Comparison of ENCODE assay signal across 10 mouse cellular contexts in genomic region chr9:114046028-114046427, GRCm38 (mm10). TPM values are rescaled to one million over a fixed set of nuclear protein-coding genes. Genes with fewer than 3 reads are reported as not detected.
A peak's percentile ranks its signal among the peaks of the same experiment; 100 is the strongest.
DNase-seq lines count a peak whose midpoint lies in the region; ATAC-seq and TF ChIP-seq lines count a peak whose summit lies in the region.
"Had no signal": no experiment of that assay in that cellular context is flagged by ENCODE, and none has a peak within 500 bp of the region (broad histone marks: within the 10 kb centered on the region; RNA-seq: fewer than 3 reads in every experiment).

Gene Fbxl2, minus strand, starts transcription at chr9:114046191.

- H3K4me2 ChIP-seq in heart, postnatal 0 days (ENCODE audit: low read depth, low read length), result no peak within 1 kb of the TSS
- no peak within 1 kb of the TSS for H3K4me2 ChIP-seq in liver, embryonic 12.5 days
- H3K4me2 ChIP-seq: liver, embryonic 15.5 days had no signal

- TF ChIP-seq CTCF in heart, postnatal 0 days (IDR thresholded peaks at IDR 0.05; ENCODE audit: low read depth), result no peak
- no peak for TF ChIP-seq CTCF in ES-Bruce4 (IDR thresholded peaks at IDR 0.05; ENCODE audit: low read depth, low read length)
- no peak for TF ChIP-seq CTCF in gastrocnemius, adult 2 months (IDR thresholded peaks at IDR 0.05)

- H3K9ac ChIP-seq in heart, postnatal 0 days (replicated peaks; ENCODE audit: low read depth, low read length), result no peak within 1 kb of the TSS
- H3K9ac ChIP-seq in ES-Bruce4 (ENCODE audit: low read depth, poor library complexity, severe bottlenecking), result peak within 1 kb of the TSS; percentile 43
- no peak within 1 kb of the TSS for H3K9ac ChIP-seq in liver, embryonic 12.5 days
- H3K9ac ChIP-seq: liver, embryonic 15.5 days had no signal

- H3K27ac ChIP-seq in heart, postnatal 0 days (ENCODE audit: low read depth), result no peak within 1 kb of the TSS
- no peak within 1 kb of the TSS for H3K27ac ChIP-seq in heart, embryonic 10.5 days
- no peak within 1 kb of the TSS; the same call in 1 of the 2 replicates for H3K27ac ChIP-seq in ES-Bruce4 (ENCODE audit: insufficient read depth, low read length)
- no peak within 1 kb of the TSS for H3K27ac ChIP-seq in gastrocnemius, adult 2 months
- no peak within 1 kb of the TSS for H3K27ac ChIP-seq in liver, embryonic 12.5 days
- H3K27ac ChIP-seq: liver, embryonic 15.5 days had no signal

- intact Hi-C loops in gastrocnemius, adult 2 months (cut with DNase I), result no loop called here
- intact Hi-C loops in left cerebral cortex, postnatal 36 days (cut with DNase I), result loop anchor here (10.0 kb wide), 1 partner anchor 69 kb away; no protein-coding TSS in a partner anchor

- H3K27me3 ChIP-seq in heart, postnatal 0 days (ENCODE audit: control insufficient read depth, insufficient read depth, low read length), result no peaks in the 10 kb centered on the region
- H3K27me3 ChIP-seq in heart, embryonic 10.5 days (ENCODE audit: insufficient read depth, poor library complexity, severe bottlenecking), result no peaks in the 10 kb centered on the region
- no peaks in the 10 kb centered on the region for H3K27me3 ChIP-seq in ES-Bruce4 (ENCODE audit: control insufficient read depth, insufficient read depth, low read length, poor library complexity, severe bottlenecking)
- 0 out of 2 replicates have a peak, but pooled peaks cover 6% of the 10 kb centered on the region for H3K27me3 ChIP-seq in liver, embryonic 12.5 days (replicated peaks)
- H3K27me3 ChIP-seq: liver, embryonic 15.5 days had no signal

- DNase-seq in heart, postnatal 0 days (ENCODE audit: low spot score), result no peak
- DNase-seq in heart, embryonic 10.5 days (ENCODE audit: low spot score), result no peak
- DNase-seq in gastrocnemius, adult 2 months, result peak; percentile 50
- no peak for DNase-seq in left cerebral cortex, postnatal 36 days (ENCODE audit: low spot score in 2 of 2)
- DNase-seq in right cerebral cortex, adult 2 months (ENCODE audit: low spot score in 2 of 2), result no peak
- no peak for DNase-seq in yolk sac, embryonic 10.5 days (ENCODE audit: low spot score)
- DNase-seq: thymus, adult 18-20 months had no signal

- no peak for TF ChIP-seq EP300 in heart, postnatal 0 days (IDR thresholded peaks at IDR 0.05; ENCODE audit: low read depth)
- 0 out of 2 replicates have a peak, but pooled peaks have one; percentile 33 for TF ChIP-seq EP300 in ES-Bruce4 (IDR thresholded peaks at IDR 0.05; ENCODE audit: insufficient read depth, low read depth, low read length)

- peak; percentile 31 for TF ChIP-seq POLR2A in ES-Bruce4 (IDR thresholded peaks at IDR 0.05; ENCODE audit: insufficient read depth, low read length)

- H3K36me3 ChIP-seq in heart, postnatal 0 days (replicated peaks; ENCODE audit: control insufficient read depth, insufficient read depth, low read length), result no peaks in the 10 kb centered on the region
- H3K36me3 ChIP-seq in heart, embryonic 10.5 days, result no peaks in the 10 kb centered on the region
- no peaks in the 10 kb centered on the region for H3K36me3 ChIP-seq in ES-Bruce4 (ENCODE audit: control insufficient read depth, insufficient read depth, low read length, poor library complexity, severe bottlenecking)
- no peaks in the 10 kb centered on the region for H3K36me3 ChIP-seq in liver, embryonic 12.5 days
- H3K36me3 ChIP-seq: liver, embryonic 15.5 days had no signal

- 68% methylated on average over 10 of the region's 10 CpGs for WGBS in heart, postnatal 0 days
- WGBS in heart, embryonic 10.5 days, result 78% methylated on average over 10 of the region's 10 CpGs
- WGBS in liver, embryonic 12.5 days (ENCODE audit: insufficient replicate concordance), result 71% methylated on average over 10 of the region's 10 CpGs

- peak; percentile 24; the same call in 1 of the 2 replicates for ATAC-seq in heart, postnatal 0 days (ENCODE audit: insufficient read depth, low read depth)
- ATAC-seq in liver, embryonic 12.5 days, result no peak

- no peak within 1 kb of the TSS for H3K4me3 ChIP-seq in heart, postnatal 0 days (ENCODE audit: low read depth, low read length)
- no peak within 1 kb of the TSS for H3K4me3 ChIP-seq in heart, embryonic 10.5 days
- peak within 1 kb of the TSS; percentile 95 for H3K4me3 ChIP-seq in ES-Bruce4 (ENCODE audit: low read depth, low read length)
- peak within 1 kb of the TSS; percentile 17 for H3K4me3 ChIP-seq in gastrocnemius, adult 2 months
- no peak within 1 kb of the TSS for H3K4me3 ChIP-seq in liver, embryonic 12.5 days
- H3K4me3 ChIP-seq: liver, embryonic 15.5 days had no signal

- no peaks in the 10 kb centered on the region for H3K9me3 ChIP-seq in heart, postnatal 0 days (replicated peaks; ENCODE audit: control insufficient read depth, low read length)
- H3K9me3 ChIP-seq in heart, embryonic 10.5 days, result peaks cover 3% of the 10 kb centered on the region; the same call in 1 of the 2 replicates
- H3K9me3 ChIP-seq in ES-Bruce4 (replicated peaks; ENCODE audit: control insufficient read depth, insufficient read depth, low read length, poor library complexity, severe bottlenecking), result no peaks in the 10 kb centered on the region
- no peaks in the 10 kb centered on the region for H3K9me3 ChIP-seq in liver, embryonic 12.5 days (replicated peaks)
- H3K9me3 ChIP-seq: liver, embryonic 15.5 days had no signal

- H3K4me1 ChIP-seq in heart, postnatal 0 days (ENCODE audit: control insufficient read depth, insufficient read depth), result no peaks in the 10 kb centered on the region
- no peaks in the 10 kb centered on the region for H3K4me1 ChIP-seq in heart, embryonic 10.5 days
- peaks cover 4% of the 10 kb centered on the region for H3K4me1 ChIP-seq in ES-Bruce4 (ENCODE audit: control insufficient read depth, insufficient read depth, low read length)
- H3K4me1 ChIP-seq in liver, embryonic 12.5 days, result no peaks in the 10 kb centered on the region
- H3K4me1 ChIP-seq: liver, embryonic 15.5 days had no signal

RNA-seq across cellular contexts. Expression of gene Fbxl2, which starts in this region (rescaled TPM):
- 2.8 and 3.4 TPM in 2 replicates for total RNA-seq in heart, postnatal 0 days (2014; rRNA removed; ENCODE audit: low replicate concordance)
- polyA plus RNA-seq in heart, postnatal 0 days (2015; fragmentation: Nextera tagmentation; extraction: Ambion mirVana), result 1.3 and 1.6 TPM in 2 replicates
- polyA plus RNA-seq in heart, embryonic 10.5 days (2016; fragmentation: Nextera tagmentation; extraction: Ambion mirVana), result 2.3 and 3.5 TPM in 2 replicates
- 6.9 and 8.6 TPM in 2 replicates for polyA plus RNA-seq in ES-Bruce4 (2011; ENCODE audit: insufficient read depth, insufficient read length, low read depth, missing spikeins)
- 1 to 10 TPM in 1 of 2 experiments, under 1 TPM in 1; 0.43 to 1.1 TPM for total RNA-seq in gastrocnemius, adult 2 months (2021)
- total RNA-seq in left cerebral cortex, postnatal 36 days (2021), result 10 to 100 TPM; 53.0 to 55.9 TPM
- polyA plus RNA-seq in liver, embryonic 12.5 days (2016; fragmentation: Nextera tagmentation; extraction: Ambion mirVana), result 1.1 and 1.3 TPM in 2 replicates

Comparison
In these comparisons a context has a peak if more than half of its experiments do, and no peak if none do; other contexts are left out.
1. RNA of gene Fbxl2 (total RNA-seq): 53.0 to 55.9 TPM in left cerebral cortex, postnatal 36 days; 2.8 to 3.4 TPM in heart, postnatal 0 days and 0.43 to 1.1 TPM in gastrocnemius, adult 2 months; every median in the first group is over 10 times any median in the second.
2. H3K4me3 ChIP-seq: peak in ES-Bruce4 (single experiment) and gastrocnemius, adult 2 months (single experiment); none in heart, postnatal 0 days (single experiment), heart, embryonic 10.5 days (single experiment) and liver, embryonic 12.5 days (single experiment).